Mouse (Mus musculus) colon, adult 2 months (tissue): ENCODE results near the gene Flcn. TPM values are rescaled to one million over a fixed set of nuclear protein-coding genes. Genes with fewer than 3 reads are reported as not detected.

Source experiments
- polyA plus RNA-seq: library from polyadenylated mRNA; depleted of rRNA; stranded (reverse); fragments of >200 nt; gene quantifications from 2 replicates; pipeline ENCODE4 v1.2.3, GENCODE M21; 2012; rRNA removed

The Flcn gene
- polyA plus RNA-seq = 31.9 and 36.8 TPM in 2 replicates

DNA sequence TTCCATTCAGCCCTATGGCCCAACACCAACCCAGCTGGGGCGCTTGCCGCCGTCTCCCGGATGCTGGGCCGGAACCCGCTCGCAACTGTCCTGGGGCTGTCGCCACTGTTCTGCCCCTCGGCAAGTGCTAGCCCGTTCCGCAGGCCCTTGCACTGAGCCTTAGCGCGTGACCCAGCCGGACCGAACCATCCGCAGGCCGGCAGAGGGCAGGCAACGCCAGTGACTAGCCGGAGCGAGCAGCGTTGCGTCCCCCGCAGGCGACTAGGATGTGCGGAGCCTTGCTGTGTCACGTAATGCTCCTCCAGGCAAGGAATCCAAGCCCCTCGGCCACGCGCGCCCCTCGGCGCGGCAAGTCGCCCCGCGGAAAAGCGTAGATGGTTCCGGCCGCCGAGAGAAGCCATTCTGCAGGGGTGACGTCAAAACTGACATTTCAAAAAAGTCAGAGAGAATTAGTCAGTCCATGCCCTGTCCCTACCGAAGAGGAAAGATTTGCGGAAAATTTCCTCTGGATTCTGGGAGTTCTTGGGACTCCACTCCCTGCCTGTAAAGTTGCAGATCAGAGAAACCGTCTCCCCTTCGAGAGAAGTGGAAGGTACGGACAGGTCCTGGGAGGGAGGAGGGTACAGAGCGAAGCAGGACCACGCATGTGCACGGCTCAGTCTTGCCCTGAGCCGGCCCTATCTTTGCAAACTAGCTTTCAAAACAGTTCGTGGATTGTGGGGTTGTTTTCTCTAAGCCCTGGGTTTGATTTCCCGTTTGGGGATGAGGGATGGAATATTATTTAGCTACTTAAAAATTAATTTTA, at the start of gene Flcn:
Gene Flcn, minus strand, starts transcription at position 347 of the 805 bp plus-strand sequence.

DNA sequence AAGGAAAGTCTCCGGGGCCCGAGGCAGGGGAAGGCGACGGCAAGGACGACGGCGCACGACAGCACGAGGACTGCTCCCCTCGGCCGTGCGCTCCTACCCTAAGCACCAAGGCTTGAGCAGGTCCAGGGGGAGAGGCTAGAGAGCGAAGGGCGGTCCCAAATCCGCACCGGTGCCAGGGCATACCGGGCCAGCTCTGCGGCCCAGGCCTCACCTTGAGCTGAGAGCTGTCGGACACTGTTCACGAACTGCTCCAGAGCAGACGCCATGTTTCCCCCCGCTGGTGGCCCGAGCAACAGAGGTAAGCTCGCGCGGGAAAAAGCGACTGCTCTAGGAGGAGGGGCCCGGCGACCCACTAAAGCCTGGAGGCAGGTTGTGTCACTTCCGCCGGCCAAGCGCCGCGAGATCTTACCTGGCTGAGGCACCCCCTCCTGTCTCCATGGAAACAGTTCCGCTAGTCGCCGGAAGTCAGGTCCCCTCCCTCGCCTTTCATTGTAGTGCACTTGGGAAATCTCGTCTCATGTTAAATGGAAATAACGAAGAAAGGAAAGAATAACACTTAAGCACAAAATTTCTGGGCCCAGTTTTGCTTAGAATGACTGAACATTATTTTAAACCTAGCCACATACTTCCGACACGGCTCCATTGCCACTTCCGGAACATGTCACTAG, 29.8 kb upstream of the Flcn start, which contains the start of gene Cops3:
Gene Cops3, minus strand, starts transcription at position 380 of the 668 bp plus-strand sequence.

DNA sequence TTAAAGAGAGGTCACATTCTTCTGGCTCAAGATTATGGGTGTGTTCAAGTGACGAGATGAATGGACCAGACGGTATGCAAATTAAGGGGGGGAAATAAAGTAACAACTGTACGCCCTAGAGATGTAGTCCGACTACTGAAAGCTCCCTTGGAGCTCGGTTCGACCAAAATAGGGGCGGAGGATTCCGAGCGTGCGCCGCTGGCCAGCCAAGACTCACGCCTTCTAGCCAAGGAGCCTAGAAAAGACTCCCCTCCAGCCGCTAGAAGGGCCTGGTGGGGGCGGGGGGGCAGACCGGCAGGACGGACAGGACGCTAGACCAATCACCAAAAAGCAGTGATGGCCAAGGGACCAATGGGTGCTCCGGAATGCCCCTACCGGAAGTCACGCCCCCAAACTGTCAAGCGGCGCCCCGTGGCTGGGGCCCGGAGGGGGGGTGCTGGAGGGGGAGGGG, 29.2 kb upstream of the Flcn start, which contains the start of gene Nt5m:
Gene Nt5m, plus strand, starts transcription at position 440 of the 451 bp plus-strand sequence.

DNA sequence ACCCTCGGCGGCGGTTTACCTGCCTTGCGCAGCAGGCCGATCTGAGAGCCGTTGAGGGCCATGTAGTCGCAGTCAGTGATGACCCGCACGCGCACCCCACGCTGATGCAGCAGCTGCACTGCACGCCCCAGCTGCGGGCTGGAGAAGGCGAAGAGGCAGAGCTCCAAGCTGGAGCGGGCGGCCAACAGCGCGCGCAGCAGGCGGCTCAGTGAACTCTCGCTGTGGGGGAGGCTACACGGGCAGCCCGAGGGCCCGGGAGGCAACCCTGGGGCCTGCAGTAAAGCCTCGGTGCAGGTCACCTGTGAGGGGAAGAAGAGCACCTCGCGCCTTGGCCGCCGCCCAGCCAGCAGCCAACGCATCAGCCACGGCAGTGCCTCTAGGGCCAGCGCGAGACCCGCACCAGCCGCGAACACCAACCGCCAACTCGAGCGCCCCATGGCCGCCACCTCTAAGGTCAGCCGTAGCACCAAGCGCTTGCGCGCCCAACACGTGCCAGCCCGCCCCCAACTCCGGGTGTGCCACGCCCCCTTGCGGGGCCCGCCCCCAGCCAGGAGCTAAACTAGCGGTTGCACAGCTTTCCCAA, 22.5 kb downstream of the Flcn start, which contains the start of gene Pld6:
Gene Pld6, minus strand, starts transcription at position 447 of the 583 bp plus-strand sequence.

Other genes starting within 250 kb of the Flcn start
- not detected in 2 replicates for gene Olfr222, start 233.8 kb downstream of the Flcn start, polyA plus RNA-seq
- not detected in 2 replicates for gene Olfr223, start 216.7 kb downstream of the Flcn start, polyA plus RNA-seq
- 90.4 and 97.4 TPM in 2 replicates for gene Mprip, start 148.7 kb downstream of the Flcn start, polyA plus RNA-seq
- 1.2 TPM in 2 replicates for gene Pld6, start 22.4 kb downstream of the Flcn start, polyA plus RNA-seq
- gene Nt5m, start 29.4 kb upstream of the Flcn start, polyA plus RNA-seq = 22.6 and 25.4 TPM in 2 replicates
- 13.7 and 14.4 TPM in 2 replicates for gene Cops3, start 29.8 kb upstream of the Flcn start, polyA plus RNA-seq
- gene Med9, start 138.2 kb upstream of the Flcn start, polyA plus RNA-seq = 23.1 and 23.7 TPM in 2 replicates
- gene Rasd1, start 154.9 kb upstream of the Flcn start, polyA plus RNA-seq = 22.7 and 24.5 TPM in 2 replicates
- 16.2 and 21.2 TPM in 2 replicates for gene Pemt, start 236.5 kb upstream of the Flcn start, polyA plus RNA-seq